Mouse (Mus musculus) liver (tissue): ENCODE measurements around the gene Nav2.
A peak's percentile ranks its signal among the peaks of the same experiment; 100 is the strongest.

ENCODE experiments used
- DNase-seq: peaks from one replicate; pipeline ENCODE4 v3.0.0-alpha.2; 2020; ENCODE audit warnings: mixed read lengths

Gene Nav2

GRCm38 (mm10) chr7:48908521-48909341 is at the start of gene Nav2:
Nav2 (plus strand) TSS chr7:48908716.
- DNase-seq = no peak

DNA sequence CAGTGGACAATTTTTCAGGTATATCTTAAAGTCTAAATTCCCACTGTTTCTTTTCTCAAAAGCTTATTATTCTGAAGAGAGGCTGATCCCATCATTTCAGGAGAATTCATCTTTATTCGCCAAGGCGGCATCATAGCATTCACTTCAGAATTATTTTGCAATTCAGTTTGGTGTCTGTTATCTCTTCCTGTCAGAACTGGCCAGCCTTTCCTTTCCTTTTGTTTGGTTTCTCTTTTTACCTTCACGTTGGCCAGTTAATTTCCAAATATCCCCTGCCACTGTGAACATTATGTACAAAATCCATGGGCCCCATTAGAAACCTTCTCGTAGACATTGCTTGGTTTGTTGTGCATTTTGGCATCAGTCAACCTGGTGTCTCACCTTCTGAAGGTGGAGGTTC is 49.2 kb upstream of the Nav2 start:
- DNase-seq = no peak

DNA sequence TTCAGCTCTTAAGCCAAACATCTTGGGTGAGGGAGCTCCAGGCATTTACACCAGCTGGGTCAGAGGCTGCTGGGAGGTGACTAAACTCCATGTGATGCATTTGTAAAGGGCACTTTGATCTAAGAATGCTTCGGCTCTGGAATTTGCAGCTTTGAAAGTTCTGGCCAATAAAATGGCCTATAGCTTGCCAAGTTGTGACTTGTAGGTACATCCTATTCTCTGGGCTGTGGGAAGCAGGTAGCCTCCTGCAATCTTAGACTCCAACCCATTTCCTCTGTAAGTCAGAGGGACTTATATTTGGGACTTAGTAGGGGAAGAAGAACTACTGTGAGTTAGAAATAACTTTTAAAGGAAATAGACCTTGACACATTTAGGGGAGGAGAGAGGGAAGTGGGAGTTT is 47.6 kb upstream of the Nav2 start:
- no peak for DNase-seq

GRCm38 (mm10) chr7:48861796-48862195 is 46.7 kb upstream of the Nav2 start:
- no peak for DNase-seq

GRCm38 (mm10) chr7:48864199-48864598 is 44.3 kb upstream of the Nav2 start:
- no peak for DNase-seq

DNA sequence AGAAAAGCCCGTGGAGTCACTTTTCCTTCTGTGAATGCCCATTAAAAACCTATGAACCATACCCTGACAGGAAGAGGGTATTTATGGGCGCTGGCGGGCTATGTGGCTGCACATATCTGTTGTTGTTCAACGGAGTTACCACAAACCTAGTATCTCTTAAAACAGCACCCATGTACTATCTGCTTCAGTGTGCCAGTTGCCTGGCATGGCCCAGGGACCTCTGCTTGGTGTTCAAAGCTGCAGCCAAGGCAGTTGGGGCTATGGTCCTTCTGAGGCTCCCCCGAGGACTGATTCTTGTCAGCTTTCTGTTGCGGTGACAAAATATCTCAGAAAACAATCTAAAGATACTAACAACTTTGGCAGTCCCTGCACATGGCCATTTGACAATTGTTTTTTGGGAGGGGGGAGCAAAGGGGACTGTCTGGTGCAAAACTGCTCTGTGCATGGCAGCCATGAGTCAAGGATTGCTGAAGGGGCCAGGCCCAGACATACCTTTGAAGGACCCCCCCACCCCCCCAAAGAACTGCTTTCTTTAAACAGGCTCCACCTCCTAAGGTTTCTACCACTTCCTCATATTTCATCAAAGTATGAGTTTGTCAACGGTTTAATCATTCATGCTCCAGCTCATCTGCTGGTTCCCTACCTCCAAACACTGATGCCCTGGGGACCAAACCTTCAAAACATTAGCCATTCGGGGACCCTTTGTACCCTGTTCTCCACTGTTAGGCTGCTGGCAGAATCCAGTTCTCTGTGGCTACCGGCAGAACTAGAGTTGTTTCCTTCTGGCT is 43.7 kb upstream of the Nav2 start:
- DNase-seq = no peak

DNA sequence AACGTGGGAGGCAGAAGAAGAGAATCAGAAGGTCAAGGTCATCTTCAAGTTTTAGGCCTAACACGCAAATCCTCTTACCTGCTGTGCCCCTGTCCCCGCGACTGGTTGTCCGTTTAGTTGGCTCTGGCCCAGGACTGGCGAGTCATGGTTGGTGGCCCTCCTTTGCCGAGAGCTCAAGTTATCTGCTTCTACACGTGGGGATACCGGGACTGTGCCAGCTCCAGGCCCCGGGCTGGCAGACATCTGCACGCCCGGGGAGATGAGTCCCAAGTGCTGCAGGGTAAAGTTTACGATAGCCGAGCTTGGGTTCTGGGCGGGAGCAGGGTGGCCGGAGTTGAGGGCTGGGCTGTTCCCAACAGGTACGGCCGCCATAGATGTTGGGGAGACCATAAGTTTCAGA is 40.9 kb upstream of the Nav2 start:
- DNase-seq = no peak

DNA sequence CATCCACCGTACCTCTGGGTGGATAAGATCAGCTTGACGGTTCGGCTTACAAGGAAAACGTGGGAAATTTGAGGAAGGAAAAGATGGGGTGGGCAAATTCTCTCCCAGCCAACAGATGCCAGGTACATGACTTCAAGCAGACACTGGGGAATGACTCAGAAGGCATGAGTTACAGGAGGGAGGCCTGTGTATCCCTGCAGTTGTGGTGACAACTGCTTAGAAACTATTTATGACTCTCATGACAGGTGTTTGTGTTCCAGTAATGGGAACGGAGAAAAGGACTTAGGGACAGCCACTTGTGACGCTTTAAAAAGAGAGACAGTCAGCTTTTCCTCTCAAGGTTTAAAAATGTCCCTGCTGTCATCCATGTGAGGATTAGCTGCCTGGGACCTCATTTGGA is 38.4 kb upstream of the Nav2 start:
- DNase-seq = no peak

- DNase-seq = no peak
Observed at GRCm38 (mm10) chr7:48870579-48871180, 37.8 kb upstream of the Nav2 start.

DNA sequence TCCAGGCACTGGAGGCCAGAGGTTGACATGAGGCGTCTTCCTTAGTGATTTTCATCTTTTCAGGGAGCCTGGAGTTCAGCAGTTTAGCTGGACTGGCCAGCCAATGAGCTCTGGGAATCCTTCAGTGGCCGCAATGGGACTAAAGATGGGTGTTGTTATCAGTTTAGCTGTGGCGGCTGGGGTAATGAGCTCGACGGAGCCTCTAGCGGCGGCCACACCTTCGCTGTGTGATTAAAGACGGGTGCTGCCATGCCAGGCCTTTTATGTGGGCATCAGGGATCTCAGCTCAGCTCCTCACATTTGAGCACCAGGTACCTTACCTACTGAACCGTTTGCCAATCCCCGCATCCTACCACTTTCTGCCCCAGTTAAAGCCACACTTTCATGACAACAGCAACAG is 37.2 kb upstream of the Nav2 start:
- DNase-seq = no peak

DNA sequence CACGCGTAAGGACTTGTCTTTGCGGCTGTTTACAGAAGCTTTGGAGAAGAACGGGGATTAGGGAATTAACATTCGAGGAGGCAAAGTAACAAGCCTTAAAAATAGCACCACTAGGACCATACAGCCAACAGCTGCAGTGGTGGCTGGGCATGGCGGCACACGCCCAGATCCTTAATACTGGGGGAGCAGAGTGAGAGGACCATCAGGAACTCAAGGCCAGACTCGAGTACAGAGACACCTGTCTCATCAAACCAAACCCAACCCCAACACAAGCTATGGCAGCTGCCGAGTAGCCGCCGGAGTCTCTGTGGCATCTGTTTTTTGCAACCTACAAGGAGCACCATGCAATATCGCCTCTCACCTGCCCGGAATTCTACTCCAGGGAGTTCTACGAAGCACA is 33.4 kb upstream of the Nav2 start:
- DNase-seq = no peak

GRCm38 (mm10) chr7:48876526-48876925 is 32.0 kb upstream of the Nav2 start:
- DNase-seq = peak; percentile 49

GRCm38 (mm10) chr7:48877786-48878390 is 30.6 kb upstream of the Nav2 start:
- DNase-seq = no peak

DNA sequence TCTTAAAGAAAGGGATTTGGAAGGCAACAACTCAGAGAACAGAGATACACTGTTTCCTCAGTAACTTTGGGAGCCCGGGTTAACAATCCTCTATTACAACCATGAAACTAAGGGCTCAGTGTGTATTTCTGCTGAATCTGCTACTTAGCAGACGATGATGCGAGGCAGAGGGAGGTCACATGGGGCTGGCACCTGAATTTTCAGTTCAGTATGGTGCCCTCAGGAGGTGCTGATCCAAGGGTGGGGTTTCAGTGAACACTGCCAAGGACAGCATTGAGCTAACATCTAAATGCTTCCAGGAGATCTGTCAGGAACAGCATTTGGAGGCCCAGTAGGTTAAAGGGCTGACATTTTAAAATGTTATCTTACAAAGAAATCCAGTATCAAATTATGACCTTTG is 28.9 kb upstream of the Nav2 start:
- DNase-seq = peak; percentile 41

GRCm38 (mm10) chr7:48880591-48881481 is 27.7 kb upstream of the Nav2 start:
- DNase-seq = peak; percentile 99

GRCm38 (mm10) chr7:48881486-48881885 is 27.0 kb upstream of the Nav2 start, which contains the start of gene E2f8:
E2f8 (minus strand) TSS chr7:48881596.
- DNase-seq = peak; percentile 93

DNA sequence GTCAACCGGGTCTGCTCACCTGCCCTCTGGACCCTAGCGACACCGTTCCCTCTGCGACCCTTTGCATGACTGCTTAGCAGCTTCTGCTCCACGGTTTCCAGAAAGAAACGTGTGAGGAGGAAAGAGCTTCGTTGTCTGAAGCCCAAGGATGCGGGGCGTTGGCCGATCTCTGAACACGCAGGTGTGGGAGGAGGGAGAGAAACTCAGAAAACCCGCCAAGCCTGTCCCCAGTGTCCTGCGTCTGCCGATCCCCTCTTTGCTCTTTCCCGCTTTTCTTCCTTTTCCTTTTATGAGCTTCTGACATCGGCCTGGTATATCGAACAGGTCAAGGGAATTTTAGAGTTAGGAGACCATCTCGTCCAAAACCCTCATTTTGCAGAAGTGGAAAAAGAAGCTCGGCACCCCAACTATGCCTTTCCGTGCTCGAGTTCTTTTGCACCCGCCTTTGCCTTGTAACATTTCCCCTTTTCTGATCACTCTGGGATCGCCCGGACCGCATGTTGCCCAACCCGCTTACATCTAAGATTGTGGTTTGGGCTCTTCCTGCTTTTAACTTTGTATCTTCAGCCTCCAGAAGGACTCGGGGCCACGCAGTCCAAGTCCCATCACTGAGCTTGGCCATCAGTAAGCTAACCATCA is 26.4 kb upstream of the Nav2 start:
- DNase-seq = peak; percentile 62

- DNase-seq = no peak
Observed at GRCm38 (mm10) chr7:48883525-48884265, 24.8 kb upstream of the Nav2 start.

- no peak for DNase-seq
Observed at GRCm38 (mm10) chr7:48884266-48884611, 24.3 kb upstream of the Nav2 start.

DNA sequence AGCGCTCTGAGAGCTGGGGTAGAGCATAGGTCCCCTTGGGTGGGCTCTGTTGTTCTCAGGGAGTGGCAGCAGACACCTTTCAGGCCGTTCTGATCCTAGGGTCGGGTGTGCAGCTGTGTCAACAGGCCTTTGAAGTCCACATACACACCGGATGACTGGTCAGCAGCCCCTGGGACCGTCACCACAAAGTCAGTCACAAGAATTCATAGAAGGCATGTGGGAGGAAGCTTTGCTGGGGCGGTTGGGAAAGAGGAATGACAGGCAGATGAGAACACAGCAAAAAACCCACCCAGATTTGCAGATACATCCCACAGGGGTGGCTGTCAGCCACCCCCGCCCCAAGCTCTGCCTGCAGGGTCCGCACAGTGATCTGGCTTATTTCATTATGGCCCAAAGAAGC is 20.5 kb upstream of the Nav2 start:
- DNase-seq = no peak

GRCm38 (mm10) chr7:48888751-48889150 is 19.8 kb upstream of the Nav2 start:
- no peak for DNase-seq
